Mouse (Mus musculus) heart, adult 2 months (tissue): ENCODE measurements around the gene Pycr1. TPM values are rescaled to one million over a fixed set of nuclear protein-coding genes. Genes with fewer than 3 reads are reported as not detected.
A peak's percentile ranks its signal among the peaks of the same experiment; 100 is the strongest.

ENCODE experiments used
- DNase-seq, 2 experiments: peaks; one replicate each; pipeline ENCODE4 v3.0.0; 2021
- H3K27ac ChIP-seq: fragments of 200-600 bp; 2 replicates; pipeline ENCODE4 v1.8.1; 2022
- H3K27me3 ChIP-seq: fragments of 200-500 bp; 2 replicates; pipeline ENCODE4 v1.6.1; 2012; ENCODE audit warnings: mild to moderate bottlenecking, low read length, inconsistent platforms, mixed read lengths; ENCODE audit not compliant: control insufficient read depth, insufficient read depth
- H3K36me3 ChIP-seq: fragments of 200-500 bp; 2 replicates; pipeline ENCODE4 v1.6.1; 2012; ENCODE audit warnings: low read length, inconsistent platforms; ENCODE audit not compliant: control insufficient read depth, insufficient read depth
- H3K4me1 ChIP-seq: fragments of 200-500 bp; 2 replicates; pipeline ENCODE4 v1.6.1; 2011; ENCODE audit warnings: low read length; ENCODE audit not compliant: control insufficient read depth, insufficient read depth
- H3K4me3 ChIP-seq: fragments of 200-600 bp; 2 replicates; pipeline ENCODE4 v1.8.1; 2022
- H3K79me2 ChIP-seq: fragments of 200-500 bp; replicated peaks from 2 replicates; pipeline ENCODE4 v1.6.1; 2012; ENCODE audit warnings: mild to moderate bottlenecking, inconsistent platforms, low read length, moderate library complexity, mixed read lengths; ENCODE audit not compliant: control insufficient read depth, insufficient read depth
- H3K9ac ChIP-seq: fragments of 200-500 bp; 2 replicates; pipeline ENCODE4 v1.6.1; 2012; ENCODE audit warnings: low read depth, mild to moderate bottlenecking, control low read depth, inconsistent platforms, low read length, mixed read lengths
- CTCF ChIP-seq: fragments of 200-600 bp; IDR thresholded peaks from 2 replicates; pipeline ENCODE4 v1.8.1; 2022; ENCODE audit warnings: antibody characterized with exemption, mild to moderate bottlenecking, moderate library complexity
- EP300 ChIP-seq: fragments of 200-500 bp; IDR thresholded peaks from 2 replicates; pipeline ENCODE4 v1.6.1; 2011; ENCODE audit warnings: low read depth, low read length, control low read depth; ENCODE audit not compliant: insufficient read depth
- POLR2A ChIP-seq: fragments of 200-500 bp; IDR thresholded peaks from 2 replicates; pipeline ENCODE4 v1.6.1; 2011; ENCODE audit warnings: mild to moderate bottlenecking, low read depth, low read length, control low read depth; ENCODE audit not compliant: insufficient read depth
- WGBS: fragments of 180-500 bp; shearing (Covaris S2); methylation state at CpG from one replicate; pipeline ENCODE4 v1.1.7; 2018; 5-methylcytosine and 5-hydroxymethylcytosine counted together
- intact Hi-C: fragments of 180-260 bp; cut with DNase I; formaldehyde crosslinking; loops from one replicate; pipeline ENCODE4 v1.15.1; 2025
- polyA plus RNA-seq: library from polyadenylated mRNA; depleted of rRNA; stranded (reverse); fragments of >200 nt; gene quantifications from 2 replicates; pipeline ENCODE4 v1.2.3, GENCODE M21; 2012
- total RNA-seq, 2 experiments: library from RNA; stranded (reverse); gene quantifications; 2 replicates each; pipeline ENCODE4 v1.2.3; 2021

Pycr1 gene
- total and polyA plus RNA-seq, 3 experiments, result 0.81 to 3.9 (median 1.2) TPM

GRCm38 (mm10) chr11:120672687-120673593, 29.4 kb upstream of the Pycr1 start, which contains the start of gene Aspscr1:
Aspscr1 (plus strand) TSS chr11:120672973.
- H3K4me1 ChIP-seq, result peaks cover 4% of the 10 kb centered on the region
- intact Hi-C loops, result loop anchor here (5.0 kb wide), 1 partner anchor 41 kb away; the partner anchor contains the start of gene Mafg
- peak within 1 kb of the TSS; percentile 99 for H3K27ac ChIP-seq
- WGBS, result 1% methylated on average over 83 of the region's 83 CpGs
- H3K27me3 ChIP-seq, result no peaks in the 10 kb centered on the region
- H3K79me2 ChIP-seq, result no peaks in the 10 kb centered on the region
- peak within 1 kb of the TSS; percentile 90 for H3K4me3 ChIP-seq
- H3K36me3 ChIP-seq, result no peaks in the 10 kb centered on the region
- peak; percentile 98 for DNase-seq
- H3K9ac ChIP-seq, result peak within 1 kb of the TSS; percentile 88
- peak; percentile 72 for TF ChIP-seq POLR2A
- no peak for TF ChIP-seq EP300

GRCm38 (mm10) chr11:120666617-120667016, 23.0 kb upstream of the Pycr1 start:
- DNase-seq, result peak in 1 of 2 experiments; percentile 48
- Histone ChIP-seq H3K4me1 (peaks cover 2% of the 10 kb centered on the region; the same call in 1 of the 2 replicates), H3K36me3 (no peaks in the 10 kb centered on the region), H3K27ac (no peak overlapping the region), H3K79me2 (no peaks in the 10 kb centered on the region), H3K9ac (no peak overlapping the region), H3K27me3 (peaks cover 3% of the 10 kb centered on the region; the same call in 1 of the 2 replicates), H3K4me3 (no peak overlapping the region)
- 10% methylated on average over 3 of the region's 3 CpGs for WGBS
- no peak for TF ChIP-seq CTCF
- TF ChIP-seq EP300, result no peak
- no peak for TF ChIP-seq POLR2A
- intact Hi-C loops, result no loop called here

GRCm38 (mm10) chr11:120665406-120665805, 21.8 kb upstream of the Pycr1 start:
- Histone ChIP-seq H3K36me3 (no peaks in the 10 kb centered on the region), H3K4me1 (peaks cover 2% of the 10 kb centered on the region; the same call in 1 of the 2 replicates), H3K79me2 (no peaks in the 10 kb centered on the region), H3K9ac (no peak overlapping the region), H3K27me3 (peaks cover 13% of the 10 kb centered on the region), H3K27ac (no peak overlapping the region), H3K4me3 (no peak overlapping the region)
- WGBS, result 76% methylated on average over 3 of the region's 3 CpGs
- intact Hi-C loops, result no loop called here
- DNase-seq, result peak; percentile 75 to 82
- TF ChIP-seq CTCF (no peak), EP300 (peak; percentile 91)

- Histone ChIP-seq H3K4me1 (peaks cover 3% of the 10 kb centered on the region; the same call in 1 of the 2 replicates), H3K79me2 (no peaks in the 10 kb centered on the region), H3K27me3 (peaks cover 23% of the 10 kb centered on the region), H3K9ac (no peak overlapping the region), H3K27ac (no peak overlapping the region), H3K4me3 (no peak overlapping the region), H3K36me3 (no peaks in the 10 kb centered on the region)
- intact Hi-C loops, result no loop called here
- no peak for TF ChIP-seq EP300
- DNase-seq, result no peak
- 95% methylated on average over 5 of the region's 5 CpGs for WGBS
Measured at GRCm38 (mm10) chr11:120663714-120664113, 20.1 kb upstream of the Pycr1 start.

- no peak overlapping the region for H3K4me3 ChIP-seq
- no peaks in the 10 kb centered on the region for H3K79me2 ChIP-seq
- intact Hi-C loops, result no loop called here
- TF ChIP-seq EP300 (no peak), CTCF (no peak), POLR2A (no peak)
- no peak for DNase-seq
- peaks cover 3% of the 10 kb centered on the region; the same call in 1 of the 2 replicates for H3K4me1 ChIP-seq
- H3K9ac ChIP-seq, result no peak overlapping the region
- WGBS, result 49% methylated on average over 6 of the region's 6 CpGs
- no peaks in the 10 kb centered on the region for H3K36me3 ChIP-seq
- H3K27me3 ChIP-seq, result peaks cover 23% of the 10 kb centered on the region
- no peak overlapping the region for H3K27ac ChIP-seq
Measured at GRCm38 (mm10) chr11:120662759-120663158, 19.2 kb upstream of the Pycr1 start.

- H3K4me1 ChIP-seq, result peaks cover 1% of the 10 kb centered on the region; the same call in 1 of the 2 replicates
- H3K4me3 ChIP-seq, result peak within 1 kb of the TSS; percentile 42
- DNase-seq, result no peak
- H3K27me3 ChIP-seq, result peaks cover 23% of the 10 kb centered on the region
- H3K27ac ChIP-seq, result no peak within 1 kb of the TSS
- no peaks in the 10 kb centered on the region for H3K79me2 ChIP-seq
- H3K36me3 ChIP-seq, result no peaks in the 10 kb centered on the region
- intact Hi-C loops, result no loop called here
- 2% methylated on average over 35 of the region's 35 CpGs for WGBS
- peak within 1 kb of the TSS; percentile 33 for H3K9ac ChIP-seq
- TF ChIP-seq EP300, result no peak
- no peak for TF ChIP-seq CTCF
- TF ChIP-seq POLR2A, result no peak
Measured at GRCm38 (mm10) chr11:120661076-120661460, 17.5 kb upstream of the Pycr1 start, which contains the start of gene Notum. Notum (minus strand) TSS chr11:120661175.
